Mouse (Mus musculus) forebrain, embryonic 15.5 days (tissue): Measurements from ENCODE around the gene Sept9. TPM values are rescaled to one million over a fixed set of nuclear protein-coding genes. Genes with fewer than 3 reads are reported as not detected.

Experiments used
- ATAC-seq: fragments of 200-750 bp; cut with Nextera tagmentation; replicated peaks from 2 replicates; pipeline ENCODE4 v1.8.0; 2017; ENCODE audit warnings: mild to moderate bottlenecking, moderate TSS enrichment, moderate library complexity
- H3K27ac ChIP-seq: fragments of 300-500 bp; sonication (generic); replicated peaks from 2 replicates; pipeline ENCODE4 v1.5.1; 2015; ENCODE audit warnings: mild to moderate bottlenecking, inconsistent platforms
- H3K27me3 ChIP-seq: fragments of 300-500 bp; sonication (generic); 2 replicates; pipeline ENCODE4 v1.6.1; 2015; ENCODE audit warnings: inconsistent platforms
- H3K36me3 ChIP-seq: fragments of 300-500 bp; sonication (generic); 2 replicates; pipeline ENCODE4 v1.6.1; 2015; ENCODE audit warnings: mild to moderate bottlenecking, inconsistent platforms
- H3K4me1 ChIP-seq: fragments of 300-500 bp; sonication (generic); 2 replicates; pipeline ENCODE4 v1.6.1; 2015; ENCODE audit warnings: inconsistent platforms
- H3K4me2 ChIP-seq: fragments of 300-500 bp; sonication (generic); replicated peaks from 2 replicates; pipeline ENCODE4 v1.6.1; 2015; ENCODE audit warnings: mild to moderate bottlenecking, inconsistent platforms
- H3K4me3 ChIP-seq: fragments of 300-500 bp; sonication (generic); 2 replicates; pipeline ENCODE4 v1.5.1; 2015; ENCODE audit warnings: mild to moderate bottlenecking, inconsistent platforms
- H3K9ac ChIP-seq: fragments of 300-500 bp; sonication (generic); replicated peaks from 2 replicates; pipeline ENCODE4 v1.6.1; 2015; ENCODE audit warnings: mild to moderate bottlenecking, inconsistent platforms
- H3K9me3 ChIP-seq: fragments of 300-500 bp; sonication (generic); 2 replicates; pipeline ENCODE4 v1.6.1; 2016; ENCODE audit warnings: inconsistent platforms
- WGBS: fragments of 180-500 bp; shearing (Covaris S2); methylation state at CpG from one replicate; pipeline ENCODE4 v1.1.7; 2015; ENCODE audit warnings: mixed read lengths; 5-methylcytosine and 5-hydroxymethylcytosine counted together
- polyA plus RNA-seq: library from polyadenylated mRNA; unstranded; fragments of >200 nt; fragmentation: Nextera tagmentation; extraction: Ambion mirVana; gene quantifications from 2 replicates; pipeline ENCODE4 v1.2.1, GENCODE M21; 2015

Sept9 gene
- polyA plus RNA-seq, 1 experiment from 2014 or later: 126 TPM

DNA sequence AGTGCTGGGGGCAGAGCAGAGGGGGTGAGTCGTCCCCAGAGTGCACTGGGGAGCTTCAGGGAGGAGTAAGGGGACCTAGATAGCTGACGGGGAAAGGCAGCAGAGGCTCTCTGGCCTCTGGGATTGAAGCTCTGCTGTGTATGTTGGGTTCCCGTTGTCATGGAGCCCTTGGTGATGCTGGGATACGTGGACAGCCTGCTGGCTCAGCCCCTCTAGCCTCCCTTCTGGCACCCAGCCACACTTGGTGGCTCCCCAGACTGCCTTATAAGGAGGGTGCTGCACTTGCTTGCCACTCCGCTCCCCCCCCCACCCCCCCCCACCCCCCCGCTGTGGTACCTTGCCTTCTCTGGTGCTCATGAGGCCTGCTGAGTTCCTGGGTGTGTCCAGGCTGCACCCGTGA is 95.8 kb downstream of the Sept9 start:
- Histone ChIP-seq H3K4me3 (no peak overlapping the region), H3K4me2 (no peak overlapping the region), H3K9ac (no peak overlapping the region), H3K36me3 (peaks cover 9% of the 10 kb centered on the region; the same call in 1 of the 2 replicates), H3K9me3 (no peaks in the 10 kb centered on the region), H3K27me3 (no peaks in the 10 kb centered on the region), H3K27ac (no peak overlapping the region), H3K4me1 (peaks cover 9% of the 10 kb centered on the region)
- ATAC-seq: no peak
- 60% methylated on average over 7 of the region's 7 CpGs for WGBS

DNA sequence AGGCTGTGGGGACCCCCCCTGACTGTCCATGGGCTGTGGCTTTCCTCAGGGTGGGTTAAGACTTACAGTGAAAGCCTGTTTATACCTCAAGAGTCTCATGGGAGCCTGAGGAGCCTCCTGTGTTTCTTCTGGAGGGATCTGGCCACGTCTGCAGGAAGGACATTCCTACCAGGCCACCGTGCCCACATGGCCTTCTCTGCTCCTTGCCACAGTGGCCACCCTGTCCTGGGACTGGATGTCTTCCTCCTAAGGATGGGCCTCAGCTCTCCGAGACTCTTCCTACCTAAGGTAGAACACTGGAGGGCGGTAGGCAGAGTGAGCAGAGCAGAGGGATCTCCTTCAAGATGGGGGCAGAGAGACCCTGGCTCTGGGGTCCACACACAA is 96.6 kb downstream of the Sept9 start:
- peaks cover 5% of the 10 kb centered on the region; the same call in 1 of the 2 replicates for H3K36me3 ChIP-seq
- H3K9me3 ChIP-seq: no peaks in the 10 kb centered on the region
- peaks cover 9% of the 10 kb centered on the region for H3K4me1 ChIP-seq
- 0 out of 2 replicates have a peak overlapping the region, but pooled peaks have one; percentile 19 for H3K27ac ChIP-seq
- no peaks in the 10 kb centered on the region for H3K27me3 ChIP-seq
- no peak overlapping the region for H3K4me3 ChIP-seq
- ATAC-seq: no peak; the same call in 1 of the 2 replicates
- 72% methylated on average over 4 of the region's 4 CpGs for WGBS
- no peak overlapping the region for H3K9ac ChIP-seq
- no peak overlapping the region for H3K4me2 ChIP-seq

DNA sequence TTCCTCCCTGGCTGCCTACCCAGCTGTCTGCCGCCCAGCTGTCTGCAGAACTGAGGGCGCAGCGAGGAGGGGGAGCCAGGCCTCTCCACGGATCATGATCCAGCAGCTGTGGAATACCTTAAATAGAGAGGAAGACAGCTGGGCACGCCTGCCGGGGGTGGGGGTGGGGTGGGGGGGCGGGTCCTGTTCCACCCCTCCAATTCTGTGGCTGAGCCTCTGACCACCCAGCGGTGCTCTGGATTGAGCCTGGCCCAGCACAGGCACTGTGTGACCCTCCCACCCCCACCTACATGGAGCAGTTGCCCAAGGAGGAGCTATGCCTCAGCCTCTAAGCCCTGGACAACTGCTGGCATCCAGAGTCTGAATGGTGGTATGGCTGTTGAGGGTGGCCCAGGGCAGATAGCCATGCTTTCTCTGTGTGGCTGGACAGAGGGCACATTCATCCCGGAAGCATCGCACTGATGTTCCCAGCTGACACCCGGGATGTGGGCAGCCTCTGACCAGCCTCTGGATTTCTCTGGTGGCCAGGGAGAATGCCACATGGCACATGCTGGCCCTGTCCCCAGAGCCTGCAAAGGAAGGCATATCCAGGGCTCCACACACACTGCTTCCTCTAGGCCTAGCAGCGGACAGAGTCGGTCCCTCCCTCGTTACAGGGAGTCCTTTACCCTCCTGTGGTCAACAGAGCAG is 97.2 kb downstream of the Sept9 start:
- Histone ChIP-seq H3K4me3 (no peak overlapping the region), H3K4me2 (no peak overlapping the region), H3K27me3 (no peaks in the 10 kb centered on the region), H3K27ac (peak overlapping the region; percentile 37; the same call in 1 of the 2 replicates), H3K9me3 (no peaks in the 10 kb centered on the region), H3K4me1 (peaks cover 9% of the 10 kb centered on the region), H3K9ac (no peak overlapping the region), H3K36me3 (no peaks in the 10 kb centered on the region)
- 65% methylated on average over 13 of the region's 14 CpGs for WGBS
- no peak; the same call in none of the 2 replicates for ATAC-seq

DNA sequence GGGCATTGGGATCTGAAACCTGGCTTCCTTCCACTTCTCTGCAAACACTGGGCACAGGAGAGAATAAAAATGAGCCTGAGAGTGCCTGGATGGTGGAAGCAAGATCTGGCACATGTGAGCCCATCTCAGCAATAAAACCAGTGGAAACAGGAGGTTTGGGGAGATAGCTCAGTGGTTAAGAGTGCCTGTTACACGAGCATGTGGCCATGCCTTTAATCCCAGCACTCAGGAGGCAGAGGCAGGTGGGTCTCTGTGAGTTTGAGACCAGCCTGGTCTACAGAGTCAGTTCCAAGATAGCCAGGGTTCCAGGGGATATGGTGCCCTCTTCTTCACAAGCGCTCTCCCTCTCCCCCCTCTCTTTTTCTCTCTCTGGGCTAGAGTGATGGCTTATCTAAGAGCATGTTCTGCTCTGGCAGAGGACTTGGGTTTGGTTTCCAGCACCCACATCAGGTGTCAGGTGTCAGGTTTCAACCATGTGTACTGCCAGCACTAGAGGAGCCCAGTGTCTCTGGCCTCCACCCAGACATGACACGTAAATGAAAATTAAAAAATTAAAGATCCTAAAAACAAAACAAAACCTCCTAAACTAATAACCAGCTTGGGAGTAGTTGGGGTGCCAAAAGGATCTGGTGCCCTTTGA is 97.8 kb downstream of the Sept9 start:
- Histone ChIP-seq H3K9ac (no peak overlapping the region), H3K27me3 (no peaks in the 10 kb centered on the region), H3K4me2 (no peak overlapping the region), H3K36me3 (no peaks in the 10 kb centered on the region), H3K27ac (peak overlapping the region; percentile 37; the same call in 1 of the 2 replicates), H3K4me1 (peaks cover 11% of the 10 kb centered on the region), H3K4me3 (no peak overlapping the region), H3K9me3 (no peaks in the 10 kb centered on the region)
- no peak for ATAC-seq
- 86% methylated on average over 3 of the region's 3 CpGs for WGBS

DNA sequence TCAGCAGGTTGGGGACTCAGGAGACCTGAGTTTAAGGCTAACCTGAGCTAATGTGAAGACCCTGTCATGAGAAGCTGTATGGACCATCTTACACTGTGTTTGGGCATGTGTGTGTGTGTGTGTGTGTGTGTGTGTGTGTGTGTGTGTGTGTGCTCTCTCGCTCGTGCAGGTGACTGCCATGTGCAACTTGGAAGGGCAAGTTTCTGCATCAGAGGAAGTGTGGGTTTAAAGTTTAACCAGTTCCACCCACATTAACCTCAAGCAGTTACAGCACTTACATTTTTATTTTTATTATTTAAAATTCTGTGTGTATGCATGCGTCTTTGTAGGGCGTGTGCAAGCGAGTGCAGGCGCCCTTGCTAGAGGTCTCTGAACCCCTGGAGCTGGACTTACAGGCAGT is 100.3 kb downstream of the Sept9 start:
- Histone ChIP-seq H3K4me2 (no peak overlapping the region), H3K27ac (no peak overlapping the region), H3K9me3 (no peaks in the 10 kb centered on the region), H3K27me3 (no peaks in the 10 kb centered on the region), H3K9ac (no peak overlapping the region), H3K4me3 (no peak overlapping the region), H3K4me1 (peaks cover 11% of the 10 kb centered on the region), H3K36me3 (no peaks in the 10 kb centered on the region)
- no peak for ATAC-seq
- 96% methylated on average over 6 of the region's 6 CpGs for WGBS

DNA sequence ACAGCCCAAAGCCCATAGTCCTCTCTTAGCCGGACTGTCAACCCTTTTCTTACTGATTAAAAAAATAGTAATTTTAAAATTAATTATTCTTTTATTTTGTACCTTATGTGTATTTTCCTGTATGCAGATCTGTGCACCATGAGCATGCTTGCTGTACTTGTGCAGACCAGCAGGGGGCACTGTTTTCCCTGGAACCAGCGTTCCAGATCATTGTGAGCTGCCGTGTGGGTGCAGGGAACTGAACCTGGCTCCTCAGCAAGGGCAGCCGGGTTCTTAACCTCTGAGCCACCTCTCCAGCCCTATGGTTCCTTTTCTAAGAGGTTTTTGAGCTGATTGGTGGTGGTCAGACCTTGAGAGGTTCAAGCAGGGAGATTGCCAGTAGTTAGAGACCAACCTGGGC is 101.3 kb downstream of the Sept9 start:
- H3K4me1 ChIP-seq: 0 out of 2 replicates have a peak, but pooled peaks cover 5% of the 10 kb centered on the region
- ATAC-seq: no peak
- H3K9ac ChIP-seq: no peak overlapping the region
- WGBS: 88% methylated on average over 4 of the region's 4 CpGs
- H3K9me3 ChIP-seq: no peaks in the 10 kb centered on the region
- H3K4me3 ChIP-seq: no peak overlapping the region
- no peaks in the 10 kb centered on the region for H3K36me3 ChIP-seq
- no peaks in the 10 kb centered on the region for H3K27me3 ChIP-seq
- no peak overlapping the region for H3K4me2 ChIP-seq
- H3K27ac ChIP-seq: no peak overlapping the region

DNA sequence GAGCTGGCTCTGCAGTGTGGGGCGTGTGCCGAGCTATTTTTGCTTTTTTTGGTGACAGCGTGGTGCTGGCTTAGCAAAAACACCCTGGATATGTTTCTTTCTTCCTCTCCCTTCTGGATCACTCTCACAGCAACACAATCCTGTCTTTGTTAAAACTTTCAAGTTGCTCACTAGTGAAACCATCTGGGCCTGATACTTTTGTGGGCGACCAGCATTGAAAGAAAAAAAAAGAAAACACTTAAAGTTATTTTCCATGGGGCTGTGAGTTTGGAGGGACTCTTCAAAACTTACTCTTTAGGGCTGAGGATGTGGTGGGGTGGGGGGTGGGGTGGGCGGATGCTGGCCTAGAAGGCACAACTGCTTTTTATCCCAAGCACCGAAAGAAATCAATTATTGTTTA is 102.3 kb downstream of the Sept9 start:
- Histone ChIP-seq H3K4me2 (no peak overlapping the region), H3K9ac (no peak overlapping the region), H3K9me3 (no peaks in the 10 kb centered on the region), H3K36me3 (no peaks in the 10 kb centered on the region), H3K27ac (no peak overlapping the region), H3K27me3 (no peaks in the 10 kb centered on the region), H3K4me1 (0 out of 2 replicates have a peak, but pooled peaks cover 2% of the 10 kb centered on the region), H3K4me3 (no peak overlapping the region)
- ATAC-seq: no peak
- WGBS: 56% methylated on average over 6 of the region's 6 CpGs

DNA sequence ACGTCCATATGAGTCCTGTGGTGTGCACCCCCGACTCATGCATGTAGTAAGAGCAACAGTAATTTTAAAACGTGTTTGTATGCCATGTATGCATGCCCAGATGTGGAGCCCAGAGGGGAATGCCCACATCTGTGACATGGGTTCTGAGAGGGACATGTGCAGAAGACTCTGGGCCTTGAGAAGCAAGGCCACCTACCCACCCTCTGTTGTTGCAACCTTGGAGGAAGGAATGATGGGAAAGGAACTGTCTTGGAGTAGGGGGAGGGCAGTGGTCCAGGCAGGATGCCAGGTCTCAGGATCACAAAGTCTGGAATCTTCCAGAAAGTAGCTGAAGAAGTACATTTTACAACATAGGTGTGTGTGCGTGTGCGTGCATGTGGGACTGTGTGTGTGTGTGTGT is 102.9 kb downstream of the Sept9 start:
- no peak for ATAC-seq
- H3K27ac ChIP-seq: no peak overlapping the region
- H3K36me3 ChIP-seq: no peaks in the 10 kb centered on the region
- no peaks in the 10 kb centered on the region for H3K27me3 ChIP-seq
- no peaks in the 10 kb centered on the region for H3K9me3 ChIP-seq
- no peak overlapping the region for H3K9ac ChIP-seq
- H3K4me2 ChIP-seq: no peak overlapping the region
- no peak overlapping the region for H3K4me3 ChIP-seq
- H3K4me1 ChIP-seq: 0 out of 2 replicates have a peak, but pooled peaks cover 2% of the 10 kb centered on the region
- 91% methylated on average over 5 of the region's 5 CpGs for WGBS

DNA sequence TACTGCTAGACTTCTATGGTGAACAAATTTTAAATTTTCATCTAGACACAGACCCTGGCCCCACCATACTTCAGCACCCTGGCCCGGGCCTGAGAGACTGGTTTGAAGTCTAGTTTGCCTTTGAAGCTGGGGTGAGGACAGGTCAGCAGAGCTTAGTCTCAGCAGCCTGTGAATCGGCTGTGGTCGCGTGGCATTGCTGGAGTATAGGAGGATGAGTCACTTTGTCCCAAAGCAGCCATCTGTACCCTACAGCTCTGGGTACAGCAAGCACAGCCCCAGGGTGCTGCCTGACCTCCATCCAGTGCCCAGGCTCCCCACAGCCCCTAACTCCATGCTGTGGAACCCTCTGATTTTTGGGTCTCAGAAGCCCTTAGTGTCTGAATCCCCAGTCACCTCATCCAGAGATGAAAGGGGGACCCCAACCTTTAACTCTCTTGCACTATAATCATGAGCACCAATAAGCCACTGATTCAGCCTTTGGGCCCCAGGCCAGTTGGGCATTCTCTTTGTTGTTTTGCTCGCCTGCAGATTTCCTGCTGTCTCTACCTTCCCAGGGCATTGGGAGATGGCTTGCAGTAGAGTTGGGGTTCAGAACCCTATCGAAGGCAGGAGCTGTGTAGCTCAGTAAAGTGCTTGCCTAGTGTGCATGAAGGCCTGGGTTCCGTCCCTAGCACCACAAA is 106.2 kb downstream of the Sept9 start:
- Histone ChIP-seq H3K9me3 (no peaks in the 10 kb centered on the region), H3K9ac (no peak overlapping the region), H3K4me1 (peaks cover 31% of the 10 kb centered on the region), H3K27ac (no peak overlapping the region), H3K4me2 (no peak overlapping the region), H3K27me3 (no peaks in the 10 kb centered on the region), H3K36me3 (no peaks in the 10 kb centered on the region), H3K4me3 (no peak overlapping the region)
- 81% methylated on average over 7 of the region's 7 CpGs for WGBS
- ATAC-seq: no peak

DNA sequence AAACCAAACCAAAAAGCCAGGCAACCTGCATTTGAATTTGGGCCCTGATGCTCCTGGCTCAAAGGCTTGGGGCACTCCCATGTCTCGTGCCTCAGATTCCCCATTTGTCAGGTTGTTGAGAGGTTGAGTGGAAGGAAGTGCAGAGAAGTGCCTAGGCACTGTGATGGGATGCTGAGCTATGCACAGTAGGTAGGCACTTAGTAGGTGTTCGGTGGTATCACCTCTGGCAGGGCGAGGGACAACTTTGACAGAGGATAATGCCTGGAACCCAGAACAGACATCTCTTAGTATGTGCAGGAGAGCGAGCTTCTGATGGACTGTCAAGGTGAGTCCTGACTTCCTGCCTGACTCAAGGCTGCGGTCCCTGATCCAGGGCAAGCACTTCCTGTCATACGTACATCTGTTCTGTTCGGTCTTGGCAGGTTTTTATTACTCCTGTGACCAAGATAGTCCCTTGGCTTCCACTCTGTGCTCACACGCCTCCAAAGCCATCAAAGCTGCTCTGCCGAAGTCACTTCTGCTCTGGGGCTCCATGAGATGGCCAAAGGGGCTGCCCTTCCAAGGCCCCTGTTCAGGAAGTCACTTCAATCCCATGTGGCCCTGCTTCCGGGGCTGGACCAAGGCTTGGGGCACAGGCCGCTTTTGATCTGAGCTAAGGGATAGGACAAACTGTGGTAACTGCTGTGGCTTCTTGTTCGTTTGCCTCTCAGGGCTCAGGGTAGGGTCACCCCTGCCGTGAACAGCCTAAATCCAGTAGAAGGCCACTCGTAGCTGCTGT is 107.0 kb downstream of the Sept9 start:
- Histone ChIP-seq H3K27me3 (no peaks in the 10 kb centered on the region), H3K36me3 (no peaks in the 10 kb centered on the region), H3K9ac (no peak overlapping the region), H3K4me1 (peaks cover 39% of the 10 kb centered on the region), H3K4me3 (no peak overlapping the region), H3K4me2 (no peak overlapping the region), H3K9me3 (no peaks in the 10 kb centered on the region), H3K27ac (no peak overlapping the region)
- no peak for ATAC-seq
- 78% methylated on average over 14 of the region's 14 CpGs for WGBS

DNA sequence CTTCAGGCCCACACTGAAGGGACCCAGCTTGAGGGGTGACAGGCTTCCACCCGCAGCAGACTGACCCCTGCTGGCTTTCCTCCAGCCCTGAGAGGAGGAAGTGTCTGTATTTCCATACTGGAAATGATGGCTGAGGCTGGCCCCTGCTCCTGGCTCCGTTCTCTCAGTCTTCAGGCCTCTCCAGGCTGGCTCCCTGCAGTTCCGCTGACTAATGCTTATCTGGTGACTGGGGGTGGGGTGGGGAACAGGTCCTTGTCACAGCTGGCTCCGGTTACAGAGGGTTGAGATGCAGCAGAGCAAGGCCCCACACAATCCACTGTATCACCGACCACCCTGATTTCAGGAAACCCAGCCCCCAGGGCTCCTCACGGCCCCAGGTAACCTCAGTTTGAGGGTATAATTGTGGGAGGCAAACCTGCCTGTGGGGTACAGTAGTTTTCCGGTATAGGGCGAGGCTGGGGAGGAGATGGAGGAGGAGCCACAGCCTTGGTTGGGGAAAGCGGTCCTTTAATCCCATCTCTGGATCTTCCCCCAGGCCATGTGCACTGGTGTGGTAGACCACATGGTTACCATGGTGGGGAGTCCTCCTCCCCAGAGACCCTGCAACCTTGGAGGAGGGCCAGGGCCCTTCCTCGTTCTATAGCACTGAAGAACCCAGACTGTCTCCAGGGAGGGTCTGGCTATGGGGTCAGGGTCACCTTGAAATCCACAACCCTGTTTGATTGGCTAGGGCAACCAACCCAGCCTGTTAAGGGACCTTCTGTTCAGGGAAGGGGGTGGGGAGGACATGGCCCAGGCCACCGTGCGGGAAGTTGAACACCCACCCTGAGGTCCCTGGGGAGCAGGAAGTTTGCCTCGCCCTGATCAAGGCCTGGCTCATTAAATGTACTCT is 108.7 kb downstream of the Sept9 start:
- Histone ChIP-seq H3K4me2 (no peak overlapping the region), H3K36me3 (no peaks in the 10 kb centered on the region), H3K27ac (peak overlapping the region; percentile 55), H3K4me1 (peaks cover 54% of the 10 kb centered on the region), H3K9me3 (no peaks in the 10 kb centered on the region), H3K9ac (no peak overlapping the region), H3K27me3 (no peaks in the 10 kb centered on the region), H3K4me3 (no peak overlapping the region)
- ATAC-seq: no peak
- 44% methylated on average over 13 of the region's 13 CpGs for WGBS
